Mouse (Mus musculus) kidney, postnatal 10 days (tissue): ENCODE measurements around the gene Kansl2.
A peak's percentile ranks its signal among the peaks of the same experiment; 100 is the strongest.
"Not testable (repeated sequence)": the region's sequence is repeated elsewhere in the genome, so short reads cannot be mapped to it uniquely, and the experiment has no call there.

ENCODE experiments used
- DNase-seq: peaks from one replicate; pipeline ENCODE4 v3.0.0; 2021; ENCODE audit warnings: mixed read lengths

The Kansl2 gene

GRCm38 (mm10) chr15:98535921-98536320 lies 1.9 kb upstream of the Kansl2 start:
- no peak for DNase-seq

- DNase-seq, result no peak
These were observed 981 bp downstream of the Kansl2 start for GRCm38 (mm10) chr15:98533035-98533531.

DNA sequence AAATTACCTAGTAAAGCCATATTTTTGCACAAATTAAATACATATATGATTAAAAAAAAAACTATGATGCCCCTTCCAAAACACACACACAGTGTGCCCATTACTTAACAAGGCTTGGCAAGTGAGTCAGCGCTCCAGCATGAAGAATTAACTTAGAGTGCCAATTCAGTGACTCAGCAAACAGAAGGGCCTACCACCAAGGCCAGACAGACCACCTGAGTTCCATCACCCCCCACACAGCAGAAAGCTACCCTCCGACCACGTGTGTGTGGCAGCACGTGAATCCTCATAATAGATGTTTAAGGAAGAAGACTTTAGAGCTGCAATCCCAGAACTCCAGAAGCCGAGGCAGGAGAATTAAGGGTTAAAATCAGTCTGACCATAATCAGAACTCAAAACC lies 1.8 kb downstream of the Kansl2 start:
- DNase-seq, result no peak

GRCm38 (mm10) chr15:98528066-98528563 lies 5.9 kb downstream of the Kansl2 start:
- DNase-seq, result no peak

DNA sequence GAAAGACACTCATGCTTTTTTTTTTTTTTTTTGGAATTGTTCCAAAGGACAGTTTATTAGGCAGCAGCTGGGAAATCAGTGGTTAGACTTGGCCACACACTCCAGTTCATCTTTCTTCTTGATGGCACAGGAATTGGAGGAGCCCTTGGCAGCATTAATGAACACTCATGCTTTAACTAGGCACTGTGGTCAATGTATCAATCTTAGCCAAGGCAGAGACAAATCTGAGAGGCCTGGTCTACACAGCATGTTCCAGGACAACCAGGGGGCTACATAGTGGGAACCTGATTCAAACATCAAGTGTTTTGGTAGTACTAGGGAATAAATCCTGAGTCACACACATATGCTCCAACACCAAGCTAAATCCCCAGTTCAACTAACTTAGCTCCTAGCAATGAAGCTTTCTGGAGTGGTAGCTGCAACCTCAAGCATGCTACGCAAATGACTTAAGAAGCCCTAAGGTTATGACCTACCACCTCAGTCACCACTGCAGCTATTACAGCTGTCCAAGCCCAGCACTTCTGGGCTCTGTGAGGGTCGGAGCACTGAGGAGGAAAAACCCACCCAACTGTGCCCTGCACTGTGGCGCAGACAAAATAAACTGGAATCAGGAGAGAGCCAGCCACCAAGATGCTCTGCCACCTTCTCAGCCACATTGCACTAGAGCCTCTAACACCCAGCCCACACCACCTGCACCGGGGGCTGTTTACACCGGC lies 6.8 kb downstream of the Kansl2 start:
- DNase-seq, result no peak

- no peak for DNase-seq
These were observed 8.0 kb downstream of the Kansl2 start for GRCm38 (mm10) chr15:98526057-98526456.

- no peak for DNase-seq
These were observed 12.8 kb downstream of the Kansl2 start for GRCm38 (mm10) chr15:98521245-98521644.

DNA sequence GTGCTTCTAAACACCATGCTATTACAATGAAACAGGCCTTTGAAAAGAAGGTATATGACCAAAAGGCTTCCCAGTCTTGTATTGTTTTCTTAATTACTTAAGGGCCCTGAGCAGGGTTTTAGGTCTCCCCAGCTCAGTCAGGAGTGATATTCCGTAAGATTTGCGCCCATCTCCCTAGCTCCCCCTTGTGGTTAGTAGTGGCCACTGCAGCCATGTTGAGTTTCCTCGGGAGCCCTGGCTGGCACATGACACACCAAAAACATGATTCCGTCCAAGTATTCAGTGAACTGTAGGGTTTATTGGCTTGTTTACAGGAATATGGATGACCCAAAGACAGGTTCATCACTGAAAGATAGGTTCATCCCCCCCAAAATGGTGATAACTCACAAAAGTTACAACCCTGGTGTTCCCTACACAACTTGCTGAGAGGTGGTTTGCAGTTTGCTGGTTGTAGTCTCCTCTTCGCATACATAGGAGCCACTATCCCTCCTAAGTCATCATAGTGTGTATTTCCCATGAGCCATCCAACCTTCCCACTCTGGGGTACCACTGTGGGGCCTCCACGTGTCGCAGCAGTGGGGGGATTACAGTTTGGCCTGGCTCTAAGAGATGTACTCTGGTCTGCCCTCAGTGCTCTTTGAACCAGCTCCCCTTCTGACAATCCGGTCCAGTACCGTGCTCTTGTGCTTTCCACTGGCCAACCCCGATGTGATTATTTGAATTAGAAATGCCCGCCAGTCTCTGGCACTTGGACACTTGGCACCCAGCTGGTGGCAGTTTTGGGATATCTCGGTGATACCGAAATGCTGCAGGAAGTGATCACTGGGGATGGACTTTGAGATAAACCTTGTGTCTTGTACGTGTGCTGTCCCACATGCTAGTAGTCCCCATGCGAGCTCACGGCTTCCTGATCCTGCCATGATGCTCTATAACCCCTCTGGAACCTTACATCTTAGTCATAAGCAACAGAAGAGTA lies 16.4 kb downstream of the Kansl2 start:
- peak; percentile 73 for DNase-seq

DNA sequence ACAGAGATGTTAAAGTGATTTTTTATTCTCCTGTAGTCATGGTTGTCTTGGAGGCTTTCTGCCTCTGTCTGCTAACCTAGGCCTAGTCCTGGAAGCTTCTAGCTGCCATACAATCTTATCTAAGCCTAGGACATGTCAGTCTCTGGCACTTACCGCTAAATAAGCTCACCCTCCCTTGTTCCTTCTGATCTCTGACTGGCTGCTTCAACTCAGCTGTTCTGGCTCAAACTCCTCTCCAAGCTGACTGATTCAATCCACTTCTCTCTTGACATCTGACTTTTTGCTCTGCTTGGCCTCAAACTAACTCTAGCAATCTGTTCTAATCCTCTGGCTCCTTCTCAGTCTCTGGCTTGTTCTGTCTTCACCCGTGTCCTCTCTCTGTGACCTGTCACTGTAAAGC lies 19.2 kb downstream of the Kansl2 start:
- not testable (repeated sequence) for DNase-seq

GRCm38 (mm10) chr15:98514146-98514545 lies 19.9 kb downstream of the Kansl2 start:
- DNase-seq, result no peak

DNA sequence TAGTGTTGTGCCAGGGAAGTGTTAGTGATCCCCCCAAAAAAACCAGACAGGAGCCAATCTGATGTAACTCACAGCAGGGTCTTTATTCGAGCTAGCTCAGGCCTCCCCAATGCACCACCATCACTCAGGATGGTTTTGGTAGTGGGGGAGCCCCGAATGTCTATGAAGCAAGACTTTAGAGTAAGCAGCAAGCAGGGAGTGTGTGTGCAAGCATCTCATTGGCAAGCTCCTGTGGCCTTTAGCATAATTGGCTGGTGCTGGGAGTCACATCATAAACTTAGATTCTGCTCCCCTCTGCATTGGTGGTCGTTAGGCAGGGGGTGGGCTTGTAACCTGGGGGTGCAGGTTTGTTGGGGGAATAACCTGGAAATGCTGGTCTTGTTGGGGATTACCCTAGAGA lies 20.4 kb downstream of the Kansl2 start:
- DNase-seq, result not testable (repeated sequence)

DNA sequence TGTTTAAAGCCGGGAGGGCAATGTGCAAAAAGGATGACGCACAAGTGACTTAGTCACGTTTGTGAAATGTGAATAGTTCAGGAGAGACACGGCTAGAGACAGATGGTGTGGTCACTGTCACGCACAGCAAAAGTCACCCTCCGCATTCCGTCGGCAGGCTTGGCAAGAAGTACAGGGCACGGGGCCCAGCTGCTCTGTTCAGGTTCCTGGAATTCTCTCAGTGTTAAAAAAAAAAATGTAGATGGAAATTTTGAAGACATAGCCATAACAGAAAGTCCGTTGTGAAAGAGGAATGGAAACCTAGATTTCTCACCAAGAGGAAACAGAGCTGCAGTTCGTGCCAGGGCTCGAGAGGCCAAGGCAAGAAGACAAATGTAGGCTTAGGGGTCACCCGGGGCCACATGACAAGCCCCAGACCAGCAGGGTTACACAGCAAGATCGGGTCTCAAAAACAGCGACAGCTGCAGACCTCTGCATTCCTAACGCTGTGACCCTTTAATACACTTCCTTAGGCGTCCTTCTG lies 21.2 kb downstream of the Kansl2 start:
- DNase-seq, result peak; percentile 77

DNA sequence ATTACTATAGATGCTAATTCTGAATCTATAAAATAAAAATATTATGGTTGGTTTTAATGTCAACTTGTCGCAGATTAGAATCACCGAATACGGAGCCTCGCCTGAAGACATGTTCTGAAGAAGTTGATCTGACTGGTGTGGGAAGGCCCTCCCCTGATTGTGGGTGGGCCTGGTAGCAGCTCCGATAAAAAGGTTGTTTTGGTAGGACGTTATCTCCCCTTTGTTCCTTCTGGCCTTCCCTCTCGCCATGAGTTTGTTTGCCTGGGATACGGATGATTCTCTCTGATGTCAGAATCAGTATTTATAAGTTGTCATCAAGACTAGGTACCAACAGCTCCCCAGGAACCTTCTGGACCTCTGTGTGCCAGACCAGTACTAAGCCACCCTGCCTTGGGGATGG lies 21.8 kb downstream of the Kansl2 start:
- DNase-seq, result no peak

- peak; percentile 37 for DNase-seq
These were observed 22.6 kb downstream of the Kansl2 start for GRCm38 (mm10) chr15:98511386-98511928.

DNA sequence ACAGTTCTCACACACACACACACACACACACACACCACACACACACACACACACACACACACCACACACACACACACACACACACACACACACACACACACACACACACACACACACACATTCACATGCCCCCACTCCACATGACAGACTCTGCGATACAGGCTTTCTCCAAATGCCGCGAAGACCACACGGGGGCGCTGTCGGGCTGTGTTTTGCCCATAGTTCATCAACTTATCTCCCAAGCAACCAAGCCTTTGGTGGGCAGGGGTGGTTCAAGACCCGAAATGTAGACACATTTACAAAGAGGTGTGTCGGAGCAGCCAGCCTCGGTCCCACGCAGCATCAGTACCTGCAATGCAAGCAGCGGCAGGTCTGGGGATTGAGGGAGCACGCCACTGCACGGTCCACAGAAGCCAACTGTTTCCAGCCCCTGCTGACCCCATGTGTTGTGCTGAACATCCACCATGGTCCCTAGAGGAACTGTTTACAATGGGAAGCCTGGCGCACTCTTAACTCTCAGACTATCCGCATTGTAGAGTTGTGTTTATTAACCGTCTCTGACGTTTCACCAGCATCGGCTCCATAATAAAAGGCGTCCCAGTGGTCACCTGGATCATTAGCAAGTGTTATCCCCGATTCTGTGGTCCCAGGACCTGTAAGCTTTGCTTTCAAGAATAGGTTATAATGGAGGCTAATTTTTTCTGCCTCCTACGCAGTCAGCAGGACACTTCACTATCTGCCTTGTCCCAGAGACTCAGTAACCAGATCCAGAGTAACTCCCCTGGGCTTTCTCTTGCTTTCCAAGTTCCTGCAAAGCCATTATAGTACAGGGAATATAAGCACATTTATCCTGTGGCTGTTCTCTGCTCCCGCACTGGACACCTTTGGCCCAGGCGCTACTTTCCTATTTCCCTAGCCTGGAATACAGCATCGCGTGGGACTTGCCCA lies 23.4 kb downstream of the Kansl2 start:
- DNase-seq, result peak; percentile 88

DNA sequence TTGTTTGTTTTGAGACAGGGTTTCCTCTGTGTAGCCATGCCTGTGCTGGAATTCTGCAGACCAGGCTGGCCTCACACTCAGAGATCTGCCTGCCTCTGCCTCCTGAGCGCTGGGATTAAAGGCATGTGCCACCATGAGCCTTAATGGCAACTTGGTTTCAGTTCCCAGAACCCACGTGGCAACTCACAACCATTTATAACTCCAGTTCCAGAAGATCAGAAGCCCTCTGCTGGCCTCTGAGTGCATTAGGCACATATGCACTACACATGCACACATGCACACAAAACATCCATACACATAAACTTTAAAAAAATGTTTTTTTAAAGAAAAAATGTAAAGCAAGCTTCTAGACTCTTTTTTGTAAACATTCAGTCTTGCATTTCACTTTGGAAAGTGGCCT lies 24.7 kb downstream of the Kansl2 start:
- no peak for DNase-seq

DNA sequence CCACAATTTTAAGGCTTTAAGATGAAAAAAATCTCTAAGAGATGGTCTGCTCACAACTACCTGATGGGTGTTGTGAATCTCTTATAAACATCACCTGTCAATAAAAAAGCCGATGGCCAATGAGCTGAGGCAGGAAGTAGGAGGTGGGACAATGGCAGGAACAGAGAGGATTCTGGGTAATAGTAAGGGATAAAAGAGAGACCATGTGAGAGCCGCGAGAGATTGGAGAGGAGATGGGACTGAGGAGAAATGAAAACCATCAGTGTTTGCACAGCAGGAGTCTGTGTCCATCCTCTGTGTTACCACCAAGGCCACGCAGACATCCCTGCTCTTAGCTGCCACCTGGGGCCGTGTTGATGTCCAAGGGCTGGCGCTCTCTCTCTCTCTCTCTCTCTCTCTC lies 26.7 kb downstream of the Kansl2 start:
- DNase-seq, result no peak

- DNase-seq, result no peak
These were observed 27.7 kb downstream of the Kansl2 start for GRCm38 (mm10) chr15:98506253-98506957.

DNA sequence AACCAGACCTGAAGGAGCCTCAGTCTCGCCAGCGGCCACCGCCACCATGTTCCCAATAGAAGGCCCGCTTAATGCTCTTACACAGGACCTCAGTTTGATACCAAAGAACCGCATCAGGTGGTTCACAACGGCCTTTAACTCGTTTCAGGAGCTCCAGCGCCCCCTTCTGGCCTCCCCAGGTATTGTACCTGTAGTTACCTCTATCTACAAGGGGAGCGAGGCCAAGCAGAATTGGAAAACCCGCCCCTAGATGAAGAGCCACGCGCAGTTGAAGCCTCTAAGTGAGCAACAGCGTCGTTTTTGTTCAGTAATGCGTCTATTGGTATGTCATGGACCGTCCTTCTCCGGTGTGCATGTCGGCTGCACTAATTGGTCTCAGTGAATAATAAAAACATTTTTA lies 29.6 kb downstream of the Kansl2 start:
- peak; percentile 87 for DNase-seq

- DNase-seq, result no peak
These were observed 30.7 kb downstream of the Kansl2 start for GRCm38 (mm10) chr15:98503317-98503716.

GRCm38 (mm10) chr15:98497631-98498030 lies 36.4 kb downstream of the Kansl2 start:
- no peak for DNase-seq
